Mouse (Mus musculus) lung, adult 2 months (tissue): Measurements from ENCODE around the gene Vav3.

Source experiments
- CTCF ChIP-seq: fragments of 200-500 bp; IDR thresholded peaks from 2 replicates; pipeline ENCODE4 v1.5.1; 2011; ENCODE audit warnings: mild to moderate bottlenecking, low read length, control low read depth; ENCODE audit not compliant: insufficient read depth
- POLR2A ChIP-seq: fragments of 200-500 bp; IDR thresholded peaks from 2 replicates; pipeline ENCODE4 v1.6.1; 2011; ENCODE audit warnings: low read depth, mild to moderate bottlenecking, control low read depth, low read length, borderline replicate concordance; ENCODE audit errors: extremely low read depth

- TF ChIP-seq POLR2A, result no peak
- no peak for TF ChIP-seq CTCF
These were observed 129.0 kb downstream of the Vav3 start for GRCm38 (mm10) chr3:109469465-109469864.
